Mouse (Mus musculus) hindbrain, embryonic 13.5 days (tissue): ENCODE results near the gene Slc44a3. TPM values are rescaled to one million over a fixed set of nuclear protein-coding genes. Genes with fewer than 3 reads are reported as not detected.

Experiments used
- ATAC-seq: fragments of 200-750 bp; cut with Nextera tagmentation; 2 replicates; pipeline ENCODE4 v1.8.0; 2017; ENCODE audit warnings: moderate TSS enrichment; ENCODE audit not compliant: low FRiP score
- H3K27ac ChIP-seq: fragments of 300-500 bp; sonication (generic); 2 replicates; pipeline ENCODE4 v1.5.1; 2015; ENCODE audit warnings: inconsistent platforms, mild to moderate bottlenecking, moderate library complexity
- H3K27me3 ChIP-seq: fragments of 300-500 bp; sonication (generic); 2 replicates; pipeline ENCODE4 v1.6.1; 2015; ENCODE audit warnings: mild to moderate bottlenecking, inconsistent platforms
- H3K36me3 ChIP-seq: fragments of 300-500 bp; sonication (generic); 2 replicates; pipeline ENCODE4 v1.6.1; 2015; ENCODE audit warnings: mild to moderate bottlenecking, inconsistent platforms
- H3K4me1 ChIP-seq: fragments of 300-500 bp; sonication (generic); replicated peaks from 2 replicates; pipeline ENCODE4 v1.6.1; 2015; ENCODE audit warnings: inconsistent platforms
- H3K4me2 ChIP-seq: fragments of 300-500 bp; sonication (generic); 2 replicates; pipeline ENCODE4 v1.6.1; 2015; ENCODE audit warnings: inconsistent platforms, mild to moderate bottlenecking, moderate library complexity
- H3K4me3 ChIP-seq: fragments of 300-500 bp; sonication (generic); 2 replicates; pipeline ENCODE4 v1.5.1; 2015; ENCODE audit warnings: mild to moderate bottlenecking, inconsistent platforms
- H3K9ac ChIP-seq: fragments of 300-500 bp; sonication (generic); 2 replicates; pipeline ENCODE4 v1.6.1; 2015; ENCODE audit warnings: mild to moderate bottlenecking, inconsistent platforms
- H3K9me3 ChIP-seq: fragments of 300-500 bp; sonication (generic); 2 replicates; pipeline ENCODE4 v1.6.1; 2016; ENCODE audit warnings: inconsistent platforms
- WGBS: fragments of 180-500 bp; shearing (Covaris S2); methylation state at CpG from one replicate; pipeline ENCODE4 v1.1.7; 2015; 5-methylcytosine and 5-hydroxymethylcytosine counted together
- polyA plus RNA-seq: library from polyadenylated mRNA; unstranded; fragments of >200 nt; fragmentation: Nextera tagmentation; extraction: Ambion mirVana; gene quantifications from 2 replicates; pipeline ENCODE4 v1.2.1, GENCODE M21; 2015

Slc44a3 gene
- polyA plus RNA-seq, 1 experiment from 2014 or later, result 0.78 TPM

GRCm38 (mm10) chr3:121462782-121463181, 69.4 kb downstream of the Slc44a3 start:
- Histone ChIP-seq H3K27me3 (no peaks in the 10 kb centered on the region), H3K4me2 (no peak overlapping the region), H3K4me3 (no peak overlapping the region), H3K27ac (no peak overlapping the region), H3K4me1 (peaks cover 21% of the 10 kb centered on the region), H3K9ac (no peak overlapping the region), H3K36me3 (peaks cover 26% of the 10 kb centered on the region), H3K9me3 (no peaks in the 10 kb centered on the region)
- no peak for ATAC-seq
- WGBS, result 90% methylated on average over 3 of the region's 3 CpGs

GRCm38 (mm10) chr3:121461477-121461876, 70.7 kb downstream of the Slc44a3 start:
- Histone ChIP-seq H3K36me3 (peaks cover 39% of the 10 kb centered on the region), H3K27me3 (no peaks in the 10 kb centered on the region), H3K4me1 (peaks cover 21% of the 10 kb centered on the region), H3K9me3 (no peaks in the 10 kb centered on the region), H3K4me2 (no peak overlapping the region), H3K4me3 (no peak overlapping the region), H3K27ac (no peak overlapping the region; the same call in 1 of the 2 replicates), H3K9ac (no peak overlapping the region)
- 92% methylated on average over 13 of the region's 13 CpGs for WGBS
- ATAC-seq, result no peak

- no peak overlapping the region for H3K9ac ChIP-seq
- H3K9me3 ChIP-seq, result no peaks in the 10 kb centered on the region
- ATAC-seq, result no peak
- no peak overlapping the region for H3K27ac ChIP-seq
- peaks cover 48% of the 10 kb centered on the region for H3K36me3 ChIP-seq
- H3K4me3 ChIP-seq, result no peak overlapping the region
- WGBS, result 91% methylated on average over 16 of the region's 16 CpGs
- no peaks in the 10 kb centered on the region for H3K27me3 ChIP-seq
- H3K4me1 ChIP-seq, result peaks cover 14% of the 10 kb centered on the region
- H3K4me2 ChIP-seq, result no peak overlapping the region
Observed at GRCm38 (mm10) chr3:121460473-121461193, 71.6 kb downstream of the Slc44a3 start.

GRCm38 (mm10) chr3:121458545-121459492, 73.4 kb downstream of the Slc44a3 start:
- no peak overlapping the region for H3K4me3 ChIP-seq
- peaks cover 2% of the 10 kb centered on the region; the same call in 1 of the 2 replicates for H3K4me1 ChIP-seq
- no peak overlapping the region for H3K4me2 ChIP-seq
- H3K27me3 ChIP-seq, result no peaks in the 10 kb centered on the region
- H3K9ac ChIP-seq, result no peak overlapping the region
- no peak for ATAC-seq
- no peaks in the 10 kb centered on the region for H3K9me3 ChIP-seq
- peaks cover 66% of the 10 kb centered on the region for H3K36me3 ChIP-seq
- WGBS, result 84% methylated on average over 14 of the region's 14 CpGs
- no peak overlapping the region for H3K27ac ChIP-seq

- no peak overlapping the region for H3K27ac ChIP-seq
- no peaks in the 10 kb centered on the region for H3K9me3 ChIP-seq
- 75% methylated on average over 10 of the region's 10 CpGs for WGBS
- no peaks in the 10 kb centered on the region for H3K27me3 ChIP-seq
- no peak for ATAC-seq
- H3K9ac ChIP-seq, result no peak overlapping the region
- H3K36me3 ChIP-seq, result peaks cover 53% of the 10 kb centered on the region
- H3K4me3 ChIP-seq, result no peak overlapping the region
- H3K4me2 ChIP-seq, result no peak overlapping the region
- H3K4me1 ChIP-seq, result peaks cover 25% of the 10 kb centered on the region
Observed at GRCm38 (mm10) chr3:121451404-121451803, 80.8 kb downstream of the Slc44a3 start.

- H3K4me2 ChIP-seq, result no peak overlapping the region
- H3K4me1 ChIP-seq, result peaks cover 29% of the 10 kb centered on the region
- H3K9me3 ChIP-seq, result no peaks in the 10 kb centered on the region
- H3K27ac ChIP-seq, result no peak overlapping the region
- H3K27me3 ChIP-seq, result no peaks in the 10 kb centered on the region
- no peak overlapping the region for H3K9ac ChIP-seq
- H3K4me3 ChIP-seq, result no peak overlapping the region
- no peak for ATAC-seq
- 72% methylated on average over 8 of the region's 8 CpGs for WGBS
- H3K36me3 ChIP-seq, result peaks cover 39% of the 10 kb centered on the region
Observed at GRCm38 (mm10) chr3:121449527-121449926, 82.7 kb downstream of the Slc44a3 start.

GRCm38 (mm10) chr3:121448606-121449005, 83.6 kb downstream of the Slc44a3 start:
- WGBS, result 44% methylated on average over 8 of the region's 8 CpGs

GRCm38 (mm10) chr3:121448029-121448468, 84.2 kb downstream of the Slc44a3 start:
- Histone ChIP-seq H3K27me3 (no peaks in the 10 kb centered on the region), H3K9ac (no peak overlapping the region), H3K4me3 (no peak overlapping the region), H3K36me3 (peaks cover 37% of the 10 kb centered on the region), H3K4me2 (peak overlapping the region; percentile 32), H3K4me1 (peaks cover 39% of the 10 kb centered on the region), H3K27ac (peak overlapping the region; percentile 66), H3K9me3 (no peaks in the 10 kb centered on the region)
- WGBS, result 29% methylated on average over 11 of the region's 11 CpGs
- peak; percentile 32 for ATAC-seq

More at GRCm38 (mm10) chr3:121448606-121449005, 83.6 kb downstream of the Slc44a3 start:
- Histone ChIP-seq H3K27ac (peak overlapping the region; percentile 66), H3K9ac (no peak overlapping the region), H3K9me3 (no peaks in the 10 kb centered on the region), H3K4me3 (no peak overlapping the region), H3K36me3 (peaks cover 36% of the 10 kb centered on the region), H3K4me1 (peaks cover 34% of the 10 kb centered on the region), H3K27me3 (no peaks in the 10 kb centered on the region), H3K4me2 (peak overlapping the region; percentile 32)
- ATAC-seq, result peak; percentile 63

GRCm38 (mm10) chr3:121446454-121446853, 85.8 kb downstream of the Slc44a3 start:
- Histone ChIP-seq H3K4me1 (peaks cover 41% of the 10 kb centered on the region), H3K9ac (no peak overlapping the region), H3K36me3 (peaks cover 37% of the 10 kb centered on the region), H3K9me3 (no peaks in the 10 kb centered on the region), H3K27me3 (no peaks in the 10 kb centered on the region), H3K27ac (no peak overlapping the region), H3K4me3 (no peak overlapping the region), H3K4me2 (no peak overlapping the region)
- ATAC-seq, result no peak
- 74% methylated on average over 8 of the region's 8 CpGs for WGBS

GRCm38 (mm10) chr3:121444414-121444813, 87.8 kb downstream of the Slc44a3 start:
- Histone ChIP-seq H3K4me2 (no peak overlapping the region), H3K36me3 (peaks cover 29% of the 10 kb centered on the region), H3K4me3 (no peak overlapping the region), H3K27me3 (no peaks in the 10 kb centered on the region), H3K27ac (no peak overlapping the region), H3K4me1 (peaks cover 48% of the 10 kb centered on the region), H3K9ac (no peak overlapping the region), H3K9me3 (no peaks in the 10 kb centered on the region)
- 94% methylated on average over 6 of the region's 6 CpGs for WGBS
- no peak for ATAC-seq

GRCm38 (mm10) chr3:121443861-121444271, 88.3 kb downstream of the Slc44a3 start:
- ATAC-seq, result no peak
- peaks cover 50% of the 10 kb centered on the region for H3K4me1 ChIP-seq
- peaks cover 29% of the 10 kb centered on the region for H3K36me3 ChIP-seq
- peak overlapping the region; percentile 46; the same call in 1 of the 2 replicates for H3K27ac ChIP-seq
- H3K9me3 ChIP-seq, result no peaks in the 10 kb centered on the region
- WGBS, result 87% methylated on average over 4 of the region's 4 CpGs
- H3K9ac ChIP-seq, result no peak overlapping the region
- H3K4me3 ChIP-seq, result no peak overlapping the region
- no peaks in the 10 kb centered on the region for H3K27me3 ChIP-seq
- no peak overlapping the region for H3K4me2 ChIP-seq

- 0 out of 2 replicates have a peak overlapping the region, but pooled peaks have one; percentile 12 for H3K27ac ChIP-seq
- peaks cover 29% of the 10 kb centered on the region for H3K36me3 ChIP-seq
- no peak overlapping the region for H3K9ac ChIP-seq
- WGBS, result 89% methylated on average over 5 of the region's 5 CpGs
- H3K4me2 ChIP-seq, result no peak overlapping the region
- no peak overlapping the region for H3K4me3 ChIP-seq
- no peak for ATAC-seq
- no peaks in the 10 kb centered on the region for H3K9me3 ChIP-seq
- H3K4me1 ChIP-seq, result peaks cover 50% of the 10 kb centered on the region
- H3K27me3 ChIP-seq, result no peaks in the 10 kb centered on the region
Observed at GRCm38 (mm10) chr3:121442288-121442687, 89.9 kb downstream of the Slc44a3 start.
